Mouse (Mus musculus) ZHBTc4 (cell line): ENCODE results near the gene Adcy5.
A peak's percentile ranks its signal among the peaks of the same experiment; 100 is the strongest.

Experiments used
- DNase-seq: peaks from one replicate; pipeline ENCODE4 v3.0.0-alpha.2; 2011; ENCODE audit warnings: low read depth, low spot score

The Adcy5 gene

GRCm38 (mm10) chr16:35270353-35270934, 115.8 kb downstream of the Adcy5 start:
- DNase-seq: peak; percentile 89

GRCm38 (mm10) chr16:35270945-35271344, 116.3 kb downstream of the Adcy5 start:
- no peak for DNase-seq

GRCm38 (mm10) chr16:35271572-35271971, 116.9 kb downstream of the Adcy5 start:
- peak; percentile 33 for DNase-seq

GRCm38 (mm10) chr16:35272417-35272816, 117.7 kb downstream of the Adcy5 start:
- DNase-seq: no peak

- DNase-seq: no peak
Observed at GRCm38 (mm10) chr16:35278166-35278565, 123.5 kb downstream of the Adcy5 start.

GRCm38 (mm10) chr16:35282456-35282855, 127.8 kb downstream of the Adcy5 start:
- DNase-seq: no peak

GRCm38 (mm10) chr16:35285821-35286220, 131.1 kb downstream of the Adcy5 start:
- no peak for DNase-seq

- no peak for DNase-seq
Observed at GRCm38 (mm10) chr16:35287244-35287643, 132.6 kb downstream of the Adcy5 start.

GRCm38 (mm10) chr16:35297786-35298185, 143.1 kb downstream of the Adcy5 start:
- DNase-seq: no peak

GRCm38 (mm10) chr16:35300156-35300555, 145.5 kb downstream of the Adcy5 start:
- no peak for DNase-seq

GRCm38 (mm10) chr16:35302441-35303280, 148.0 kb downstream of the Adcy5 start:
- DNase-seq: peak; percentile 65

GRCm38 (mm10) chr16:35303721-35304120, 149.0 kb downstream of the Adcy5 start:
- DNase-seq: no peak

- DNase-seq: no peak
Observed at GRCm38 (mm10) chr16:35304416-35304815, 149.7 kb downstream of the Adcy5 start.

- no peak for DNase-seq
Observed at GRCm38 (mm10) chr16:35305226-35305625, 150.5 kb downstream of the Adcy5 start.

- no peak for DNase-seq
Observed at GRCm38 (mm10) chr16:35306631-35307030, 152.0 kb downstream of the Adcy5 start.

GRCm38 (mm10) chr16:35307331-35307730, 152.7 kb downstream of the Adcy5 start:
- DNase-seq: no peak

GRCm38 (mm10) chr16:35308016-35308415, 153.3 kb downstream of the Adcy5 start:
- no peak for DNase-seq

GRCm38 (mm10) chr16:35308486-35309143, 153.9 kb downstream of the Adcy5 start:
- DNase-seq: no peak

GRCm38 (mm10) chr16:35309634-35310033, 155.0 kb downstream of the Adcy5 start:
- no peak for DNase-seq

GRCm38 (mm10) chr16:35310551-35311110, 156.0 kb downstream of the Adcy5 start:
- no peak for DNase-seq

- DNase-seq: no peak
Observed at GRCm38 (mm10) chr16:35311586-35311985, 156.9 kb downstream of the Adcy5 start.

GRCm38 (mm10) chr16:35315496-35315895, 160.8 kb downstream of the Adcy5 start:
- DNase-seq: no peak
